Mouse (Mus musculus) heart, postnatal 0 days (tissue): ENCODE data around the gene Ero1lb.

Experiments
- CTCF ChIP-seq: IDR thresholded peaks from 2 replicates; pipeline ENCODE4 v1.5.1; 2016; ENCODE audit warnings: antibody characterized with exemption, control low read depth, low read depth
- EP300 ChIP-seq: IDR thresholded peaks from 2 replicates; pipeline ENCODE4 v1.6.1; 2016; ENCODE audit warnings: antibody characterized with exemption, low read depth

- peak; percentile 73 for TF ChIP-seq CTCF
- no peak for TF ChIP-seq EP300
These were observed 23.3 kb downstream of the Ero1lb start for GRCm38 (mm10) chr13:12589003-12589402.
